Mouse (Mus musculus): ENCODE results near the gene Sec16a.

GRCm38 (mm10) chr2:26461667-26462066 lies 16.7 kb upstream of the Sec16a start:
- TF ChIP-seq CTCF (IDR thresholded peaks at IDR 0.05; ENCODE audit: low read depth) (no peak), EP300 (IDR thresholded peaks at IDR 0.05; ENCODE audit: low read depth) (no peak)
